Mouse (Mus musculus) thymus, postnatal 0 days (tissue): Measurements from ENCODE around the gene Best3. TPM values are rescaled to one million over a fixed set of nuclear protein-coding genes. Genes with fewer than 3 reads are reported as not detected.

Experiments
- DNase-seq: peaks from one replicate; pipeline ENCODE4 v3.0.0-alpha.2; 2015; ENCODE audit warnings: low spot score
- polyA plus RNA-seq: library from polyadenylated mRNA; unstranded; fragments of >200 nt; fragmentation: Nextera tagmentation; extraction: Ambion mirVana; gene quantifications from 2 replicates; pipeline ENCODE4 v1.2.1, GENCODE M21; 2015

Gene Best3
- not detected in 2 replicates for polyA plus RNA-seq

GRCm38 (mm10) chr10:116986264-116987082 is at the start of gene Best3:
Gene Best3, plus strand, starts transcription at chr10:116986314.
- no peak for DNase-seq

GRCm38 (mm10) chr10:116943025-116943424 is 43.1 kb upstream of the Best3 start:
- no peak for DNase-seq

- DNase-seq = no peak
These were observed 42.0 kb upstream of the Best3 start for GRCm38 (mm10) chr10:116944144-116944543.

GRCm38 (mm10) chr10:116944940-116945339 is 41.2 kb upstream of the Best3 start:
- DNase-seq = no peak

GRCm38 (mm10) chr10:116948414-116948813 is 37.7 kb upstream of the Best3 start:
- no peak for DNase-seq

GRCm38 (mm10) chr10:116949111-116950008 is 36.8 kb upstream of the Best3 start:
- DNase-seq = no peak

GRCm38 (mm10) chr10:116950009-116950769 is 35.9 kb upstream of the Best3 start, which contains the start of gene Rab3ip:
Gene Rab3ip, minus strand, starts transcription at chr10:116950769.
- DNase-seq = peak; percentile 92

GRCm38 (mm10) chr10:116950886-116951285 is 35.2 kb upstream of the Best3 start:
- DNase-seq = peak; percentile 12

- no peak for DNase-seq
These were observed 30.9 kb upstream of the Best3 start for GRCm38 (mm10) chr10:116955191-116955590.

GRCm38 (mm10) chr10:116956483-116957158 is 29.5 kb upstream of the Best3 start:
- DNase-seq = no peak

GRCm38 (mm10) chr10:116957867-116958551 is 28.1 kb upstream of the Best3 start:
- DNase-seq = no peak

GRCm38 (mm10) chr10:116962152-116962551 is 24.0 kb upstream of the Best3 start:
- no peak for DNase-seq

GRCm38 (mm10) chr10:116962803-116963202 is 23.3 kb upstream of the Best3 start:
- peak; percentile 35 for DNase-seq

- DNase-seq = no peak
These were observed 22.0 kb upstream of the Best3 start for GRCm38 (mm10) chr10:116964084-116964483.

- no peak for DNase-seq
These were observed 21.5 kb upstream of the Best3 start for GRCm38 (mm10) chr10:116964571-116964970.

- no peak for DNase-seq
These were observed 20.8 kb upstream of the Best3 start for GRCm38 (mm10) chr10:116965297-116965696.

GRCm38 (mm10) chr10:116966065-116966464 is 20.0 kb upstream of the Best3 start:
- DNase-seq = no peak

GRCm38 (mm10) chr10:116968741-116969140 is 17.4 kb upstream of the Best3 start:
- DNase-seq = no peak

GRCm38 (mm10) chr10:116972509-116972908 is 13.6 kb upstream of the Best3 start, which contains the start of gene Gm10271:
Gene Gm10271, minus strand, starts transcription at chr10:116972609.
- DNase-seq = no peak

GRCm38 (mm10) chr10:116977455-116977854 is 8.7 kb upstream of the Best3 start:
- no peak for DNase-seq
